In genomic region chr15:32434274-32434673, GRCm38 (mm10) we compare ENCODE assay signal across 24 mouse cellular contexts.
DNase-seq lines count a peak whose midpoint lies in the region; ATAC-seq lines count a peak whose summit lies in the region.
"Had no signal": no experiment of that assay in that cellular context is flagged by ENCODE, and none has a peak within 500 bp of the region (broad histone marks: within the 10 kb centered on the region; RNA-seq: fewer than 3 reads in every experiment).

No protein-coding gene starts in this region.

- H3K27me3 ChIP-seq in forebrain, embryonic 12.5 days = no peaks in the 10 kb centered on the region
- no peaks in the 10 kb centered on the region for H3K27me3 ChIP-seq in forebrain, embryonic 11.5 days (ENCODE audit: control insufficient read depth, insufficient read depth, low read length)
- no peaks in the 10 kb centered on the region for H3K27me3 ChIP-seq in forebrain, embryonic 15.5 days
- H3K27me3 ChIP-seq in forebrain, embryonic 16.5 days (replicated peaks; ENCODE audit: control insufficient read depth, insufficient read depth, low read length) = no peaks in the 10 kb centered on the region
- H3K27me3 ChIP-seq in midbrain, embryonic 11.5 days (ENCODE audit: control insufficient read depth, insufficient read depth, low read length) = no peaks in the 10 kb centered on the region
- no peaks in the 10 kb centered on the region for H3K27me3 ChIP-seq in midbrain, embryonic 15.5 days (replicated peaks)
- H3K27me3 ChIP-seq in limb, embryonic 10.5 days (ENCODE audit: low read depth, poor library complexity, severe bottlenecking) = no peaks in the 10 kb centered on the region
- H3K27me3 ChIP-seq: CH12.LX; embryonic facial prominence, embryonic 12.5 days; Patski had no signal

- ATAC-seq in forebrain, embryonic 12.5 days (ENCODE audit: low FRiP score) = 0 out of 2 replicates have a peak, but pooled peaks have one; percentile 30
- ATAC-seq in forebrain, embryonic 11.5 days (replicated peaks; ENCODE audit: low FRiP score) = no peak
- ATAC-seq in forebrain, embryonic 15.5 days (replicated peaks) = 0 out of 2 replicates have a peak, but pooled peaks have one; percentile 28
- ATAC-seq in forebrain, embryonic 16.5 days = no peak
- ATAC-seq in midbrain, embryonic 11.5 days (ENCODE audit: low FRiP score) = no peak
- ATAC-seq in midbrain, embryonic 15.5 days (replicated peaks) = no peak
- ATAC-seq: activated CD4-positive, CD25-positive, alpha-beta regulatory T cell, adult 4 months; CD4-positive, CD25-positive, alpha-beta regulatory T cell, adult 4 months; Patski had no signal

- H3K4me3 ChIP-seq in forebrain, embryonic 12.5 days (replicated peaks) = no peak overlapping the region
- no peak overlapping the region for H3K4me3 ChIP-seq in forebrain, embryonic 11.5 days (ENCODE audit: low read depth, low read length)
- no peak overlapping the region for H3K4me3 ChIP-seq in forebrain, embryonic 15.5 days
- H3K4me3 ChIP-seq in forebrain, embryonic 16.5 days (replicated peaks; ENCODE audit: low read length) = no peak overlapping the region
- no peak overlapping the region for H3K4me3 ChIP-seq in midbrain, embryonic 11.5 days (ENCODE audit: low read depth, low read length)
- no peak overlapping the region for H3K4me3 ChIP-seq in midbrain, embryonic 15.5 days
- no peak overlapping the region for H3K4me3 ChIP-seq in limb, embryonic 10.5 days
- H3K4me3 ChIP-seq: embryonic facial prominence, embryonic 10.5 days; embryonic facial prominence, embryonic 12.5 days had no signal

- no peaks in the 10 kb centered on the region for H3K36me3 ChIP-seq in forebrain, embryonic 12.5 days (replicated peaks)
- no peaks in the 10 kb centered on the region for H3K36me3 ChIP-seq in forebrain, embryonic 11.5 days (ENCODE audit: control insufficient read depth, insufficient read depth, low read length)
- H3K36me3 ChIP-seq in forebrain, embryonic 15.5 days = no peaks in the 10 kb centered on the region
- no peaks in the 10 kb centered on the region for H3K36me3 ChIP-seq in forebrain, embryonic 16.5 days (ENCODE audit: control insufficient read depth, insufficient read depth)
- H3K36me3 ChIP-seq in midbrain, embryonic 11.5 days (ENCODE audit: control insufficient read depth, insufficient read depth, low read length) = no peaks in the 10 kb centered on the region
- no peaks in the 10 kb centered on the region for H3K36me3 ChIP-seq in midbrain, embryonic 15.5 days (replicated peaks)
- H3K36me3 ChIP-seq in limb, embryonic 10.5 days = no peaks in the 10 kb centered on the region
- H3K36me3 ChIP-seq: embryonic facial prominence, embryonic 10.5 days; embryonic facial prominence, embryonic 12.5 days; G1E had no signal

- no peak for DNase-seq in forebrain, embryonic 11.5 days (ENCODE audit: low spot score)
- DNase-seq in midbrain, embryonic 11.5 days (ENCODE audit: low spot score, missing footprints) = peak; percentile 77
- no peak for DNase-seq in limb, embryonic 10.5 days (ENCODE audit: low spot score)
- DNase-seq: adrenal gland, adult 8-10 months; adrenal gland, postnatal 14 days; adrenal gland, postnatal 36 days; B cell, adult 2 months; cerebellum, adult 11-12 months; cerebellum, adult 2 months; cerebellum, adult 9-10 months; cerebellum, postnatal 10 days; cerebellum, postnatal 25 days had no signal

- H3K27ac ChIP-seq in forebrain, embryonic 12.5 days = no peak overlapping the region
- H3K27ac ChIP-seq in forebrain, embryonic 11.5 days (ENCODE audit: low read depth, low read length) = no peak overlapping the region
- H3K27ac ChIP-seq in forebrain, embryonic 15.5 days (replicated peaks) = no peak overlapping the region
- H3K27ac ChIP-seq in forebrain, embryonic 16.5 days (ENCODE audit: low read length) = no peak overlapping the region
- H3K27ac ChIP-seq in midbrain, embryonic 11.5 days (ENCODE audit: low read depth, low read length) = no peak overlapping the region
- no peak overlapping the region for H3K27ac ChIP-seq in midbrain, embryonic 15.5 days
- peak overlapping the region; percentile 36; the same call in 1 of the 2 replicates for H3K27ac ChIP-seq in limb, embryonic 10.5 days

- no peaks in the 10 kb centered on the region for H3K9me3 ChIP-seq in forebrain, embryonic 12.5 days
- H3K9me3 ChIP-seq in forebrain, embryonic 11.5 days (ENCODE audit: control insufficient read depth, low read length) = no peaks in the 10 kb centered on the region
- no peaks in the 10 kb centered on the region for H3K9me3 ChIP-seq in forebrain, embryonic 15.5 days
- no peaks in the 10 kb centered on the region for H3K9me3 ChIP-seq in forebrain, embryonic 16.5 days (ENCODE audit: control insufficient read depth, low read length)
- no peaks in the 10 kb centered on the region for H3K9me3 ChIP-seq in midbrain, embryonic 11.5 days (ENCODE audit: control insufficient read depth, low read length)
- H3K9me3 ChIP-seq in midbrain, embryonic 15.5 days = no peaks in the 10 kb centered on the region
- H3K9me3 ChIP-seq in limb, embryonic 10.5 days (replicated peaks) = no peaks in the 10 kb centered on the region
- H3K9me3 ChIP-seq: embryonic facial prominence, embryonic 10.5 days; embryonic facial prominence, embryonic 12.5 days; G1E had no signal

- peaks cover 11% of the 10 kb centered on the region for H3K4me1 ChIP-seq in forebrain, embryonic 12.5 days
- H3K4me1 ChIP-seq in forebrain, embryonic 11.5 days (replicated peaks; ENCODE audit: control insufficient read depth, insufficient read depth, low read length) = no peaks in the 10 kb centered on the region
- H3K4me1 ChIP-seq in forebrain, embryonic 15.5 days = peaks cover 14% of the 10 kb centered on the region
- peaks cover 16% of the 10 kb centered on the region for H3K4me1 ChIP-seq in forebrain, embryonic 16.5 days (replicated peaks; ENCODE audit: control insufficient read depth, insufficient read depth, low read length)
- H3K4me1 ChIP-seq in midbrain, embryonic 11.5 days (ENCODE audit: control insufficient read depth, insufficient read depth, low read length) = no peaks in the 10 kb centered on the region
- H3K4me1 ChIP-seq in midbrain, embryonic 15.5 days = 0 out of 2 replicates have a peak, but pooled peaks cover 2% of the 10 kb centered on the region
- H3K4me1 ChIP-seq in limb, embryonic 10.5 days = peaks cover 29% of the 10 kb centered on the region

- H3K9ac ChIP-seq in forebrain, embryonic 12.5 days = no peak overlapping the region
- no peak overlapping the region for H3K9ac ChIP-seq in forebrain, embryonic 11.5 days (ENCODE audit: low read length)
- H3K9ac ChIP-seq in forebrain, embryonic 15.5 days (replicated peaks) = no peak overlapping the region
- no peak overlapping the region for H3K9ac ChIP-seq in forebrain, embryonic 16.5 days (replicated peaks; ENCODE audit: low read depth, low read length)
- H3K9ac ChIP-seq in midbrain, embryonic 11.5 days (ENCODE audit: low read length) = no peak overlapping the region
- no peak overlapping the region for H3K9ac ChIP-seq in midbrain, embryonic 15.5 days
- H3K9ac ChIP-seq: embryonic facial prominence, embryonic 12.5 days; forebrain, postnatal 0 days had no signal

- no peak overlapping the region for H3K4me2 ChIP-seq in forebrain, embryonic 12.5 days
- H3K4me2 ChIP-seq in forebrain, embryonic 11.5 days (ENCODE audit: low read depth, low read length, severe bottlenecking) = no peak overlapping the region
- H3K4me2 ChIP-seq in forebrain, embryonic 15.5 days (replicated peaks) = no peak overlapping the region
- H3K4me2 ChIP-seq in forebrain, embryonic 16.5 days (ENCODE audit: low read length) = no peak overlapping the region
- no peak overlapping the region for H3K4me2 ChIP-seq in midbrain, embryonic 11.5 days
- no peak overlapping the region for H3K4me2 ChIP-seq in midbrain, embryonic 15.5 days

Comparison
In these comparisons a context has a peak if more than half of its experiments do, and no peak if none do; other contexts are left out.
1. ATAC-seq: peak in forebrain, embryonic 12.5 days (single experiment) and forebrain, embryonic 15.5 days (single experiment); none in forebrain, embryonic 11.5 days (single experiment), forebrain, embryonic 16.5 days (single experiment), midbrain, embryonic 11.5 days (single experiment) and midbrain, embryonic 15.5 days (single experiment).